Mouse (Mus musculus): ENCODE data around the gene Ctf1.

- TF ChIP-seq CTCF (IDR thresholded peaks at IDR 0.05; ENCODE audit: low read depth, low read length) (no peak), GATA1 (IDR thresholded peaks at IDR 0.05; ENCODE audit: borderline replicate concordance, low read length) (no peak), TAL1 (conservative IDR thresholded peaks at IDR 0.05; ENCODE audit: low read depth, low read length) (no peak), GATA2 (IDR thresholded peaks at IDR 0.05; ENCODE audit: borderline replicate concordance, low read depth, low read length) (no peak)
Measured at GRCm38 (mm10) chr7:127704598-127704997, 7.9 kb upstream of the Ctf1 start.

Measured in G1E (cell line).